Mouse (Mus musculus) heart, adult 2 months (tissue): ENCODE results near the gene Macrod2.

Source experiments
- CTCF ChIP-seq: fragments of 200-600 bp; IDR thresholded peaks from 2 replicates; pipeline ENCODE4 v1.8.1; 2022; ENCODE audit warnings: antibody characterized with exemption, mild to moderate bottlenecking, moderate library complexity
- EP300 ChIP-seq: fragments of 200-500 bp; IDR thresholded peaks from 2 replicates; pipeline ENCODE4 v1.6.1; 2011; ENCODE audit warnings: low read depth, low read length, control low read depth; ENCODE audit not compliant: insufficient read depth
- POLR2A ChIP-seq: fragments of 200-500 bp; IDR thresholded peaks from 2 replicates; pipeline ENCODE4 v1.6.1; 2011; ENCODE audit warnings: mild to moderate bottlenecking, low read depth, low read length, control low read depth; ENCODE audit not compliant: insufficient read depth

- TF ChIP-seq EP300 (no peak), POLR2A (no peak), CTCF (no peak)
Measured at GRCm38 (mm10) chr2:141289059-141289713, 894.1 kb downstream of the Macrod2 start.
